Mouse (Mus musculus) hindbrain, embryonic 15.5 days (tissue): ENCODE data around the gene Sez6l2. TPM values are rescaled to one million over a fixed set of nuclear protein-coding genes. Genes with fewer than 3 reads are reported as not detected.

Source experiments
- ATAC-seq: fragments of 200-750 bp; cut with Nextera tagmentation; 2 replicates; pipeline ENCODE4 v1.8.0; 2017; ENCODE audit warnings: low read depth, moderate number of reproducible peaks, moderate TSS enrichment; ENCODE audit not compliant: low FRiP score
- H3K27ac ChIP-seq: fragments of 300-500 bp; sonication (generic); replicated peaks from 2 replicates; pipeline ENCODE4 v1.5.1; 2015; ENCODE audit warnings: mild to moderate bottlenecking, inconsistent platforms
- H3K27me3 ChIP-seq: fragments of 300-500 bp; sonication (generic); 2 replicates; pipeline ENCODE4 v1.6.1; 2015; ENCODE audit warnings: control low read depth, inconsistent platforms
- H3K36me3 ChIP-seq: fragments of 300-500 bp; sonication (generic); 2 replicates; pipeline ENCODE4 v1.6.1; 2015; ENCODE audit warnings: control low read depth, inconsistent platforms
- H3K4me1 ChIP-seq: fragments of 300-500 bp; sonication (generic); replicated peaks from 2 replicates; pipeline ENCODE4 v1.6.1; 2015; ENCODE audit warnings: control low read depth, inconsistent platforms
- H3K4me2 ChIP-seq: fragments of 300-500 bp; sonication (generic); 2 replicates; pipeline ENCODE4 v1.6.1; 2015; ENCODE audit warnings: moderate library complexity, mild to moderate bottlenecking, inconsistent platforms
- H3K4me3 ChIP-seq: fragments of 300-500 bp; sonication (generic); 2 replicates; pipeline ENCODE4 v1.5.1; 2015; ENCODE audit warnings: mild to moderate bottlenecking, inconsistent platforms
- H3K9ac ChIP-seq: fragments of 300-500 bp; sonication (generic); 2 replicates; pipeline ENCODE4 v1.6.1; 2015; ENCODE audit warnings: inconsistent platforms
- H3K9me3 ChIP-seq: fragments of 300-500 bp; sonication (generic); 2 replicates; pipeline ENCODE4 v1.6.1; 2016; ENCODE audit warnings: control low read depth, inconsistent platforms
- WGBS: fragments of 180-500 bp; shearing (Covaris S2); methylation state at CpG from one replicate; pipeline ENCODE4 v1.1.7; 2015; 5-methylcytosine and 5-hydroxymethylcytosine counted together
- polyA plus RNA-seq: library from polyadenylated mRNA; unstranded; fragments of >200 nt; fragmentation: Nextera tagmentation; extraction: Ambion mirVana; gene quantifications from 2 replicates; pipeline ENCODE4 v1.2.1, GENCODE M21; 2015

Sez6l2 gene
- polyA plus RNA-seq, 1 experiment from 2014 or later = 55.9 TPM

DNA sequence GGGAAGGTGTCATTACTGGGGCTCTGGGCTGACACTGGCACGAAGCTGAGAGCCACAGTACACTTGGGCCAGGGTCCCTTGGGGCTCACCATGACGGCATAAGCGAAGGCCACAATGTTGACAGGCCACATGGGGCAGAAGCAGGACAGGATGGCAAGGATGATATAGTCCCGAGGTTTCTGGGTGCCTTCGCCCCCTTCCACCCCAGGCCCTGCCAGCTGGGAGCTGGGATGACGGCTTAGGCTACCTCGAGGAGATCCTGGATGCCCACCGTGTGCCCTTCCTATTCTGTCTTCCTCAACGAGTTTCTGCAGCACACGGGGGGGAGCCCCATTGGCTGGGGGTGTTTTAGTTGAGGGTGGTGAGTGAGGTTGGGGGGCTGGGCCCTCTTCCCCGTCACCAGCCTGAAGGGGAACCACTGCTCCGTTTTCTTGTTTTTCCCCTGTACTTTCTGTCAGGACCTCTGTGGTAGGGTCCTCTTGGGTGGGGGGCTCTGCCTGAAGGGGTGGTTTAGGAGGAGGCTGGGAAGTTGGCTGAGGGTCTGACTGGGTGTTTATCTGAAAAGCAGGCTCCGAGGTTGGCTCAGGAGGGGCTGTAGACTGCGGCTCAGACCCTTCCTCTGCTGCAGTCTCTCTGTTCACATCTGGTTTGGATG lies 69.1 kb downstream of the Sez6l2 start:
- Histone ChIP-seq H3K36me3 (peaks cover 25% of the 10 kb centered on the region), H3K27me3 (no peaks in the 10 kb centered on the region), H3K4me2 (peak overlapping the region; percentile 84), H3K27ac (no peak overlapping the region), H3K4me1 (peaks cover 87% of the 10 kb centered on the region), H3K9ac (peak overlapping the region; percentile 74), H3K9me3 (no peaks in the 10 kb centered on the region), H3K4me3 (peak overlapping the region; percentile 44)
- no peak for ATAC-seq
- WGBS = 74% methylated on average over 14 of the region's 14 CpGs

DNA sequence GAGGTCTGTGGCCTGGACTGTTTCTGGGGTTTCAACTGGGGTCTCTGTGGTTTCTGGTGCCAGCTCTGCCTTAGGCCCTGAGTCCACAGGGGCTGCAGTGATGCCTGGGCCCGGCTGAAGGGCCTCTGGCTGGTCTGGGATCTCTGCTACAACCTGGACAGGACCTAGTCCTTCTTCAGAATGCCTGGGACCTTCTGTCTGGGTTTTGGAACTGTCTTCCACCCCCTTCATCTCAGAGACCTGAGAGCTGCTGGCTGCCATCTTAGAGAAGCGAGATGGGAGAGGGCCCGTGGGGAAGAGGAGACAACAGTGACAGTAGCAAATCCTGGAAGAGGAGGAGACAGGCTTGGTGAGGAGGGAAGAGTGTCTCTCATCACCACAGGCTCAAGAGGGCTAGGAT lies 69.7 kb downstream of the Sez6l2 start:
- WGBS = 56% methylated on average over 3 of the region's 3 CpGs
- peak overlapping the region; percentile 81 for H3K27ac ChIP-seq
- H3K27me3 ChIP-seq = no peaks in the 10 kb centered on the region
- no peaks in the 10 kb centered on the region for H3K9me3 ChIP-seq
- peak overlapping the region; percentile 84 for H3K4me2 ChIP-seq
- peaks cover 22% of the 10 kb centered on the region for H3K36me3 ChIP-seq
- peaks cover 87% of the 10 kb centered on the region for H3K4me1 ChIP-seq
- H3K4me3 ChIP-seq = peak overlapping the region; percentile 44
- ATAC-seq = no peak
- H3K9ac ChIP-seq = peak overlapping the region; percentile 74

Other genes starting within 250 kb of the Sez6l2 start
- 104 and 108 TPM in 2 replicates for gene Coro1a, start 242.8 kb upstream of the Sez6l2 start, polyA plus RNA-seq
- gene Mapk3, start 191.0 kb upstream of the Sez6l2 start, polyA plus RNA-seq = 107 and 115 TPM in 2 replicates
- gene Gdpd3, start 184.2 kb upstream of the Sez6l2 start, polyA plus RNA-seq = 1.5 TPM in 2 replicates
- 191 and 203 TPM in 2 replicates for gene Ypel3, start 173.6 kb upstream of the Sez6l2 start, polyA plus RNA-seq
- 0.62 and 0.75 TPM in 2 replicates for gene Tbx6, start 169.1 kb upstream of the Sez6l2 start, polyA plus RNA-seq
- gene Ppp4c, start 158.1 kb upstream of the Sez6l2 start, polyA plus RNA-seq = 174 and 176 TPM in 2 replicates
- gene Fam57b, start 152.9 kb upstream of the Sez6l2 start, polyA plus RNA-seq = 49.9 and 60.8 TPM in 2 replicates
- 0.43 TPM in 1 of 2 replicates, not detected in the other for gene 4930451I11Rik, start 118.9 kb upstream of the Sez6l2 start, polyA plus RNA-seq
- 28.2 and 28.8 TPM in 2 replicates for gene Doc2a, start 103.1 kb upstream of the Sez6l2 start, polyA plus RNA-seq
- gene Hirip3, start 88.6 kb upstream of the Sez6l2 start, polyA plus RNA-seq = 22.6 and 24.0 TPM in 2 replicates
- gene Ino80e, start 88.2 kb upstream of the Sez6l2 start, polyA plus RNA-seq = 91.5 and 94.6 TPM in 2 replicates
- 56.2 and 58.1 TPM in 2 replicates for gene Taok2, start 65.9 kb upstream of the Sez6l2 start, polyA plus RNA-seq
- 28.6 and 30.4 TPM in 2 replicates for gene Tmem219, start 27.6 kb upstream of the Sez6l2 start, polyA plus RNA-seq
- gene Kctd13, start 21.7 kb upstream of the Sez6l2 start, polyA plus RNA-seq = 118 and 130 TPM in 2 replicates
- 9.8 and 10.1 TPM in 2 replicates for gene Asphd1, start 981 bp upstream of the Sez6l2 start, polyA plus RNA-seq
- 131 and 140 TPM in 2 replicates for gene Cdipt, start 25.4 kb downstream of the Sez6l2 start, polyA plus RNA-seq
- gene Cdiptos, start 25.5 kb downstream of the Sez6l2 start, polyA plus RNA-seq = 0.67 and 1.4 TPM in 2 replicates
- gene Mvp, start 64.1 kb downstream of the Sez6l2 start, polyA plus RNA-seq = 4.8 and 5.5 TPM in 2 replicates
- 0.28 TPM in 1 of 2 replicates, not detected in the other for gene Pagr1b, start 65.9 kb downstream of the Sez6l2 start, polyA plus RNA-seq
- 28.1 and 46.9 TPM in 2 replicates for gene Pagr1a, start 66.8 kb downstream of the Sez6l2 start, polyA plus RNA-seq
- gene Gm42742, start 70.5 kb downstream of the Sez6l2 start, polyA plus RNA-seq = 63.3 and 77.5 TPM in 2 replicates
- 54.2 and 62.4 TPM in 2 replicates for gene Prrt2, start 70.6 kb downstream of the Sez6l2 start, polyA plus RNA-seq
- 84.0 and 87.3 TPM in 2 replicates for gene Maz, start 76.5 kb downstream of the Sez6l2 start, polyA plus RNA-seq
- gene Kif22, start 91.9 kb downstream of the Sez6l2 start, polyA plus RNA-seq = 26.1 and 31.7 TPM in 2 replicates
- not detected in 2 replicates for gene Zg16, start 136.8 kb downstream of the Sez6l2 start, polyA plus RNA-seq
- gene AI467606, start 140.8 kb downstream of the Sez6l2 start, polyA plus RNA-seq = 2.0 and 3.3 TPM in 2 replicates
- 0.70 and 1.1 TPM in 2 replicates for gene Qprt, start 171.7 kb downstream of the Sez6l2 start, polyA plus RNA-seq
- 0.05 and 0.06 TPM in 2 replicates for gene Spn, start 187.3 kb downstream of the Sez6l2 start, polyA plus RNA-seq
- gene Cd2bp2, start 245.5 kb downstream of the Sez6l2 start, polyA plus RNA-seq = 72.1 and 72.3 TPM in 2 replicates